Mouse (Mus musculus): ENCODE measurements around the gene Slc22a22. TPM values are rescaled to one million over a fixed set of nuclear protein-coding genes. Genes with fewer than 3 reads are reported as not detected.

Slc22a22 gene
- polyA plus RNA-seq, 1 experiment = not detected

- TF ChIP-seq POLR2A (IDR thresholded peaks at IDR 0.05; ENCODE audit: low read depth, low read length) (no peak), CTCF (IDR thresholded peaks at IDR 0.05; ENCODE audit: extremely low read depth, insufficient read depth, insufficient read length, insufficient replicate concordance) (no peak)
- Histone ChIP-seq H3K4me1 (ENCODE audit: control insufficient read depth, insufficient read depth, insufficient read length) (no peaks in the 10 kb centered on the region), H3K27ac (ENCODE audit: insufficient read depth, low read length) (no peak overlapping the region), H3K27me3 (ENCODE audit: control insufficient read depth, insufficient read depth, low read length) (no peaks in the 10 kb centered on the region), H3K4me3 (ENCODE audit: extremely low read depth, insufficient read depth, insufficient read length) (no peak overlapping the region), H3K36me3 (ENCODE audit: control insufficient read depth, insufficient read depth, low read length) (no peaks in the 10 kb centered on the region)
- DNase-seq (ENCODE audit: low read depth in 1 of 2, low spot score in 2 of 2) = no peak
Observed at GRCm38 (mm10) chr15:57204444-57204930, 272.9 kb downstream of the Slc22a22 start.
